Mouse (Mus musculus) kidney, embryonic 14.5 days (tissue): Measurements from ENCODE around the gene Spsb1. TPM values are rescaled to one million over a fixed set of nuclear protein-coding genes. Genes with fewer than 3 reads are reported as not detected.

Source experiments
- ATAC-seq: fragments of 200-750 bp; cut with Nextera tagmentation; 2 replicates; pipeline ENCODE4 v1.8.0; 2017; ENCODE audit warnings: moderate number of reproducible peaks, mild to moderate bottlenecking, moderate TSS enrichment, moderate library complexity; ENCODE audit not compliant: low FRiP score, low TSS enrichment
- H3K27ac ChIP-seq: fragments of 300-500 bp; sonication (generic); 2 replicates; pipeline ENCODE4 v1.5.1; 2014; ENCODE audit warnings: low read depth, mild to moderate bottlenecking, low read length, moderate library complexity, mixed read lengths
- H3K27me3 ChIP-seq: fragments of 300-500 bp; sonication (generic); 2 replicates; pipeline ENCODE4 v1.6.1; 2014; ENCODE audit warnings: mild to moderate bottlenecking, low read length; ENCODE audit not compliant: control insufficient read depth, insufficient read depth
- H3K36me3 ChIP-seq: fragments of 300-500 bp; sonication (generic); 2 replicates; pipeline ENCODE4 v1.6.1; 2014; ENCODE audit warnings: low read length, mixed read lengths; ENCODE audit not compliant: control insufficient read depth, insufficient read depth
- H3K4me1 ChIP-seq: fragments of 300-500 bp; sonication (generic); 2 replicates; pipeline ENCODE4 v1.6.1; 2014; ENCODE audit warnings: low read length, mixed read lengths; ENCODE audit not compliant: control insufficient read depth, insufficient read depth
- H3K4me2 ChIP-seq: fragments of 300-500 bp; sonication (generic); replicated peaks from 2 replicates; pipeline ENCODE4 v1.6.1; 2014; ENCODE audit warnings: low read depth, mild to moderate bottlenecking, low read length
- H3K4me3 ChIP-seq: fragments of 300-500 bp; sonication (generic); 2 replicates; pipeline ENCODE4 v1.5.1; 2014; ENCODE audit warnings: mild to moderate bottlenecking, low read length
- H3K9ac ChIP-seq: fragments of 300-500 bp; sonication (generic); 2 replicates; pipeline ENCODE4 v1.6.1; 2014; ENCODE audit warnings: low read depth, mild to moderate bottlenecking, low read length, moderate library complexity
- H3K9me3 ChIP-seq: fragments of 300-500 bp; sonication (generic); 2 replicates; pipeline ENCODE4 v1.6.1; 2016; ENCODE audit warnings: low read length; ENCODE audit not compliant: control insufficient read depth
- WGBS: fragments of 180-500 bp; shearing (Covaris S2); extraction: QIAGEN DNeasy Blood & Tissue Kit; methylation state at CpG from one replicate; pipeline ENCODE4 v1.1.7; 2014; 5-methylcytosine and 5-hydroxymethylcytosine counted together
- polyA plus RNA-seq: library from polyadenylated mRNA; unstranded; fragments of >200 nt; fragmentation: Nextera tagmentation; extraction: Ambion mirVana; gene quantifications from 2 replicates; pipeline ENCODE4 v1.2.1, GENCODE M21; 2014

The Spsb1 gene
- polyA plus RNA-seq, 1 experiment from 2014 or later, result 9.6 TPM

DNA sequence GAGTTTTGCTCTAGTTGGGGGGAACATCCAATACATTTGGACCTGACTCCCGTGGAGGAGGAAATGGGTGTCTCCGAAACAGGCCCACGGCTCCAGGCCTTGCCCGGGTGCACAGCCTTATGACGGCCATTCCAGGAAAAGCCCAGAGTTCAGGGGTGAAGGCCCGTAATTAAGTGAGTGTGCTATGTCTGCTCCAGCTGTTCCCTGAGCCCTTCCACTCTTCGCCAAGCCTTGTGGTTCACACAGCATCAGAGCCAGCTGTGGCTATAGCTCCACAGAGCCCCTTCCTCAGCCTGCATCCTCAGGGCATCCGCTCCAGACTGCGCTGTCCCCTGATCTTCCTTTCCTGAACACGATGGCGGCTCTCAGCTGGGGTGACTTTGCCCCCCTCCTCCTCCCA lies 83.8 kb downstream of the Spsb1 start:
- no peak; the same call in 1 of the 2 replicates for ATAC-seq
- Histone ChIP-seq H3K9ac (no peak overlapping the region), H3K27me3 (no peaks in the 10 kb centered on the region), H3K4me3 (no peak overlapping the region), H3K4me2 (no peak overlapping the region), H3K27ac (no peak overlapping the region), H3K36me3 (no peaks in the 10 kb centered on the region), H3K9me3 (no peaks in the 10 kb centered on the region), H3K4me1 (peaks cover 37% of the 10 kb centered on the region)
- WGBS, result 36% methylated on average over 11 of the region's 11 CpGs

GRCm38 (mm10) chr4:149870412-149870811 lies 84.4 kb downstream of the Spsb1 start:
- Histone ChIP-seq H3K27me3 (no peaks in the 10 kb centered on the region), H3K9me3 (no peaks in the 10 kb centered on the region), H3K27ac (no peak overlapping the region), H3K36me3 (no peaks in the 10 kb centered on the region), H3K9ac (no peak overlapping the region), H3K4me2 (no peak overlapping the region), H3K4me1 (peaks cover 31% of the 10 kb centered on the region), H3K4me3 (no peak overlapping the region)
- ATAC-seq, result no peak

- Histone ChIP-seq H3K36me3 (no peaks in the 10 kb centered on the region), H3K27ac (peak overlapping the region; percentile 34; the same call in 1 of the 2 replicates), H3K9ac (peak overlapping the region; percentile 40), H3K4me1 (peaks cover 22% of the 10 kb centered on the region), H3K27me3 (no peaks in the 10 kb centered on the region), H3K4me3 (no peak overlapping the region), H3K9me3 (no peaks in the 10 kb centered on the region), H3K4me2 (0 out of 2 replicates have a peak overlapping the region, but pooled peaks have one; percentile 17)
- 27% methylated on average over 14 of the region's 14 CpGs for WGBS
- ATAC-seq, result peak; percentile 36; the same call in 1 of the 2 replicates
Measured at GRCm38 (mm10) chr4:149868725-149869124, 86.1 kb downstream of the Spsb1 start.

DNA sequence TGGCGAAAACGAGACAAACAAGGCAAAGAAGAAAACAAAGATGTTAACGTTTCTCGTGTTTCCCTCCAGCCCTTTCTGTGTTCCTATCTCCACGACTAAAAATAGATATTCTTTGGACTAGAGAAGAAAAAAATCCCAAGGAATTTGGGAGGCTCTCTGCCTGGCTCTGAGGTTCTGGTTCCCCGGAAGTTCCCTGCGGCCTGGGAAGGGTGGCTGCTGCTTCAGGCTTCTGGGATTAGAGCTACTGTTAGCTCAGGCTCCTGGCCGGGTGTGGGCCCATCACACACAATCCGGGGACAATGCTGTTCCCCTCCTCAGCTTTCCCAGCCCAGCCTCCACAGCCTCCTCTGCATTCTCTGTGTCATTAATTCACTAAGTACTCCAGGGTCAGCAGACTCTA lies 86.8 kb downstream of the Spsb1 start:
- no peaks in the 10 kb centered on the region for H3K27me3 ChIP-seq
- H3K9me3 ChIP-seq, result no peaks in the 10 kb centered on the region
- no peak overlapping the region for H3K9ac ChIP-seq
- no peak for ATAC-seq
- H3K4me2 ChIP-seq, result no peak overlapping the region
- WGBS, result 46% methylated on average over 9 of the region's 9 CpGs
- no peak overlapping the region for H3K4me3 ChIP-seq
- H3K27ac ChIP-seq, result peak overlapping the region; percentile 34; the same call in 1 of the 2 replicates
- H3K4me1 ChIP-seq, result peaks cover 22% of the 10 kb centered on the region
- H3K36me3 ChIP-seq, result no peaks in the 10 kb centered on the region

GRCm38 (mm10) chr4:149867351-149867750 lies 87.5 kb downstream of the Spsb1 start:
- ATAC-seq, result no peak
- Histone ChIP-seq H3K4me3 (no peak overlapping the region), H3K9me3 (no peaks in the 10 kb centered on the region), H3K9ac (no peak overlapping the region), H3K36me3 (no peaks in the 10 kb centered on the region), H3K4me1 (peaks cover 22% of the 10 kb centered on the region), H3K27me3 (no peaks in the 10 kb centered on the region), H3K4me2 (no peak overlapping the region), H3K27ac (no peak overlapping the region)
- WGBS, result 66% methylated on average over 4 of the region's 4 CpGs

- H3K4me3 ChIP-seq, result no peak overlapping the region
- H3K4me1 ChIP-seq, result peaks cover 24% of the 10 kb centered on the region
- no peak overlapping the region for H3K27ac ChIP-seq
- no peak for ATAC-seq
- H3K27me3 ChIP-seq, result no peaks in the 10 kb centered on the region
- H3K9ac ChIP-seq, result no peak overlapping the region
- no peaks in the 10 kb centered on the region for H3K9me3 ChIP-seq
- H3K36me3 ChIP-seq, result no peaks in the 10 kb centered on the region
- no peak overlapping the region for H3K4me2 ChIP-seq
- WGBS, result 61% methylated on average over 4 of the region's 4 CpGs
Measured at GRCm38 (mm10) chr4:149864395-149864794, 90.4 kb downstream of the Spsb1 start.

DNA sequence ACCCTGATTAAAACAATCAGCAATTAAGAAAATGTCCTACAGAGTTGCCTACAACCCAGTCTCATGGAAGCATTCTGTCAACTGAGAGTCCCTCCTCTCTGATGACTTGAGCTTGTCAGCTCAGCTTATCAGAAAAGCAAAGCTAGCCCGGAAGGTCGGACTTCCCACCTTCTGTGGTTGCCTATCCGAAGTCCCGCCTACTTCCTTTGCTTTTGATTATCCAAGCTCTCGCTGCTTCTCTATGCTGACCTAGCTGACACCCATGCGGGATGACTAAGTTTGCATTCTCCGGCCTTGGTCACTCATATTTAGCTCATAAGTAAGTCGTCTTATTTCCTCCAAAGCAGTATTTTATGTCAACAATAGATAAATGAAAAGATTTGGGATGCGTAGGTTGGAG lies 91.3 kb downstream of the Spsb1 start:
- no peaks in the 10 kb centered on the region for H3K9me3 ChIP-seq

DNA sequence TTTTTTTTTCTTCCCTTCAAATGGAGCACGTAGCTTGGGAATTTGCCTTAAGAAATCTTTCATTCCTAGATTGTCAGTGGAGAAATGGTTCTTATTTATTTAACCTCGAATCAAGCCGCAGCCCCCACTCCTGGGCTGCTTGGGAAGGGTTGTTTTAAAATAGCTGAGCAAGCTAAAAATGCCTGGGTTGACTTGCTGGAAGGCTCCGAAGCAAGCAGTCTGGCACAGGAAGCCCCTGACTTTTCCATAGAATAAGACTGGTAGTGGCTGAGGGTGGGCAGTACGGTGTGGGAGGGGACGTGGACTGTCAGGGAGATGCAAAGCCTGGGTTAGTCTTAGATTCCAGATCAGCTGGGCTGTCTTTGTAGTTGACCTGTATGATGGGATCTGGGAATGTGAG lies 94.5 kb downstream of the Spsb1 start:
- ATAC-seq, result peak; percentile 55; the same call in 1 of the 2 replicates
- Histone ChIP-seq H3K27ac (peak overlapping the region; percentile 76; the same call in 1 of the 2 replicates), H3K27me3 (no peaks in the 10 kb centered on the region; the same call in 1 of the 2 replicates), H3K4me2 (no peak overlapping the region), H3K4me1 (peaks cover 18% of the 10 kb centered on the region; the same call in 1 of the 2 replicates), H3K36me3 (no peaks in the 10 kb centered on the region), H3K9ac (no peak overlapping the region), H3K9me3 (no peaks in the 10 kb centered on the region), H3K4me3 (no peak overlapping the region)
- 26% methylated on average over 6 of the region's 6 CpGs for WGBS

More for the DNA sequence above, 91.3 kb downstream of the Spsb1 start:
- no peaks in the 10 kb centered on the region for H3K27me3 ChIP-seq
- H3K4me3 ChIP-seq, result no peak overlapping the region
- H3K36me3 ChIP-seq, result no peaks in the 10 kb centered on the region
- no peak overlapping the region for H3K9ac ChIP-seq
- ATAC-seq, result no peak
- WGBS, result 77% methylated on average over 9 of the region's 9 CpGs
- H3K27ac ChIP-seq, result no peak overlapping the region
- no peak overlapping the region for H3K4me2 ChIP-seq
- H3K4me1 ChIP-seq, result peaks cover 18% of the 10 kb centered on the region

DNA sequence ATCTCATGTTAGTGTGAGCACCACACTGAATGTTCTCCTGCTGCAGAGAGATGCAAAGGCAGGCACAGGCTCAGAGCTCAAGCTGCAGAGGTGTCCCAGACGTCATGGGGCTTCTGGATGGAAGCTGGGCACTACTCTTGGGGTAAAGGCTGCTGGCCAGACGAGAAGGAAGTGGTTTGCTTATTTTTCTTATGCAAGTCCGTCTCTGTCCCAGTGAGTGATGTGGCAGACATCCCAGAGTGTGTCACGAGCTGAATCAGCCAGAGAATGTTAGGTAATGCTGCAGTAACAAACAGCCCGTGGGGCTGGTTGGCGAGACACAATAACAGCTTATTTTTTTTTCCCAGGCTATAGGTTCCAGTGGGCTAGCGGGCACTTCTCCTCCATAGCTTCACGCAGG lies 96.3 kb downstream of the Spsb1 start:
- no peak overlapping the region for H3K4me3 ChIP-seq
- H3K36me3 ChIP-seq, result no peaks in the 10 kb centered on the region
- no peak for ATAC-seq
- H3K9ac ChIP-seq, result no peak overlapping the region
- H3K9me3 ChIP-seq, result no peaks in the 10 kb centered on the region
- 71% methylated on average over 8 of the region's 8 CpGs for WGBS
- H3K27ac ChIP-seq, result no peak overlapping the region
- H3K27me3 ChIP-seq, result no peaks in the 10 kb centered on the region; the same call in 1 of the 2 replicates
- no peak overlapping the region for H3K4me2 ChIP-seq
- peaks cover 18% of the 10 kb centered on the region; the same call in 1 of the 2 replicates for H3K4me1 ChIP-seq
